Mouse (Mus musculus) midbrain, embryonic 10.5 days (tissue): ENCODE data around the gene Elob. TPM values are rescaled to one million over a fixed set of nuclear protein-coding genes. Genes with fewer than 3 reads are reported as not detected.

Experiments
- DNase-seq: peaks from one replicate; pipeline ENCODE4 v3.0.0-alpha.2; 2017; ENCODE audit warnings: low spot score
- H3K27ac ChIP-seq: fragments of 300-500 bp; sonication (generic); replicated peaks from 2 replicates; pipeline ENCODE4 v1.5.1; 2016; ENCODE audit warnings: mild to moderate bottlenecking
- H3K27me3 ChIP-seq: fragments of 300-500 bp; sonication (generic); 2 replicates; pipeline ENCODE4 v1.6.1; 2016; ENCODE audit warnings: low read depth, mild to moderate bottlenecking; ENCODE audit not compliant: poor library complexity, severe bottlenecking
- H3K36me3 ChIP-seq: fragments of 300-500 bp; sonication (generic); 2 replicates; pipeline ENCODE4 v1.6.1; 2016; ENCODE audit warnings: mild to moderate bottlenecking, moderate library complexity
- H3K4me1 ChIP-seq: fragments of 300-500 bp; sonication (generic); 2 replicates; pipeline ENCODE4 v1.6.1; 2016
- H3K4me3 ChIP-seq: fragments of 300-500 bp; sonication (generic); 2 replicates; pipeline ENCODE4 v1.5.1; 2016; ENCODE audit warnings: mild to moderate bottlenecking, moderate library complexity
- H3K9me3 ChIP-seq: fragments of 300-500 bp; sonication (generic); replicated peaks from 2 replicates; pipeline ENCODE4 v1.6.1; 2016; ENCODE audit warnings: mild to moderate bottlenecking
- WGBS: fragments of 180-500 bp; shearing (Covaris S2); methylation state at CpG from one replicate; pipeline ENCODE4 v1.1.7; 2016; 5-methylcytosine and 5-hydroxymethylcytosine counted together
- polyA plus RNA-seq: library from polyadenylated mRNA; unstranded; fragments of >200 nt; fragmentation: Nextera tagmentation; extraction: Ambion mirVana; gene quantifications from 2 replicates; pipeline ENCODE4 v1.2.1, GENCODE M21; 2016

The Elob gene
- polyA plus RNA-seq, 1 experiment from 2014 or later: 1,078 TPM

- WGBS: 98% methylated on average over 25 of the region's 25 CpGs
- Histone ChIP-seq H3K4me3 (no peak overlapping the region), H3K36me3 (peaks cover 100% of the 10 kb centered on the region), H3K27ac (no peak overlapping the region), H3K9me3 (peaks cover 53% of the 10 kb centered on the region), H3K27me3 (no peaks in the 10 kb centered on the region), H3K4me1 (no peaks in the 10 kb centered on the region)
- DNase-seq: no peak
Observed at GRCm38 (mm10) chr17:23819235-23819634, 9.7 kb downstream of the Elob start.

DNA sequence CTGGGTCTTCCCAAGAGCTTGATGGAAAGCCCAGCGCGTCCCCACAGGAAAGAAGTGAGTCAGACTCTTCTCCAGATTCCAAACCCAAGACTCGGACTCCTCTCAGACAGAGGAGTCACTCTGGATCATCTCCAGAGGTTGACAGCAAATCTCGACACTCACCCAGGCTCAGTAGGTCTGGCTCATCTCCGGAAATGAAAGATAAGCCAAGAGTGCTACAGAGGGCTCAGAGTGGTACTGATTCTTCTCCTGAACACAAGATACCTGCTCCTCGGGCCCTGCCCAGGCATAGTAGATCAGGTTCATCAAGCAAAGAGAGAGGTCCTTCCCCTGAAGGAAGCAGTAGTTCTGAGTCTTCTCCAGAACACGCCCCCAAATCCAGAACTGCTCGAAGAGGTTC lies 10.4 kb downstream of the Elob start:
- no peaks in the 10 kb centered on the region for H3K27me3 ChIP-seq
- 95% methylated on average over 8 of the region's 8 CpGs for WGBS
- H3K36me3 ChIP-seq: peaks cover 100% of the 10 kb centered on the region
- no peak overlapping the region for H3K4me3 ChIP-seq
- H3K27ac ChIP-seq: no peak overlapping the region
- DNase-seq: no peak
- H3K9me3 ChIP-seq: peaks cover 53% of the 10 kb centered on the region
- no peaks in the 10 kb centered on the region for H3K4me1 ChIP-seq

DNA sequence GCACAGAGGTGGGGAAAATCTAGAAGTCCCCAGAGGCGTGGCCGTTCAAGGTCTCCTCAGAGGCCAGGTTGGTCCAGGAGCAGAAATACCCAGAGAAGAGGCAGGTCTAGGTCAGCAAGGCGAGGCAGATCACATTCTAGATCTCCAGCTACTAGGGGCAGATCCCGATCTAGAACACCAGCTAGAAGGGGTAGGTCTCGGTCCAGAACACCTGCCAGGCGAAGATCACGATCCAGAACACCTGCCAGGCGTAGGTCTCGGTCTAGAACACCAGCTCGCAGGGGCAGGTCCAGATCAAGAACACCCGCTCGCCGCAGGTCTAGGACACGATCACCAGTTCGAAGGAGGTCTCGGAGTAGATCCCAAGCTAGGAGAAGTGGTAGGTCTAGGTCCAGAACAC lies 13.3 kb downstream of the Elob start:
- DNase-seq: no peak
- Histone ChIP-seq H3K4me1 (no peaks in the 10 kb centered on the region), H3K4me3 (no peak overlapping the region), H3K36me3 (peaks cover 100% of the 10 kb centered on the region), H3K9me3 (peaks cover 53% of the 10 kb centered on the region), H3K27ac (no peak overlapping the region), H3K27me3 (no peaks in the 10 kb centered on the region)
- 96% methylated on average over 16 of the region's 16 CpGs for WGBS

- H3K4me3 ChIP-seq: no peak overlapping the region
- 96% methylated on average over 3 of the region's 3 CpGs for WGBS
- peaks cover 64% of the 10 kb centered on the region for H3K36me3 ChIP-seq
- H3K27ac ChIP-seq: no peak overlapping the region
- peaks cover 26% of the 10 kb centered on the region for H3K4me1 ChIP-seq
- no peaks in the 10 kb centered on the region for H3K9me3 ChIP-seq
- no peak for DNase-seq
- no peaks in the 10 kb centered on the region for H3K27me3 ChIP-seq
Observed at GRCm38 (mm10) chr17:23807918-23808317, 21.0 kb downstream of the Elob start.

DNA sequence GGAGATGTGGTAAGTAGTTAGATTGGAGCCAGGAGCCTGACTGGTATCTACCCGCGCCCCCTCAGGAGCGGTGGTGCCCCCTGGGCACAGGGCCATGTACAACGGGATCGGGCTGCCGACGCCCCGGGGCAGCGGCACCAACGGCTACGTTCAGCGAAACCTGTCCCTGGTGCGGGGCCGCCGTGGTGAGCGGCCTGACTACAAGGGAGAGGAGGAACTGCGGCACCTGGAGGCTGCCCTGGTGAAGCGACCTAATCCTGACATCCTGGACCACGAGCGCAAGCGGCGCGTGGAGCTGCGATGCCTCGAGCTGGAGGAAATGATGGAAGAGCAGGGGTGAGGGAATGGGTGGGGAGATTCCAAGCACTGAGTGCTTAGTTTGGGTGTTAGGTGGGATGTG lies 22.1 kb downstream of the Elob start:
- H3K4me1 ChIP-seq: peaks cover 30% of the 10 kb centered on the region
- 94% methylated on average over 25 of the region's 25 CpGs for WGBS
- no peak for DNase-seq
- H3K27ac ChIP-seq: no peak overlapping the region
- H3K27me3 ChIP-seq: no peaks in the 10 kb centered on the region
- H3K4me3 ChIP-seq: peak overlapping the region; percentile 19; the same call in 1 of the 2 replicates
- H3K9me3 ChIP-seq: no peaks in the 10 kb centered on the region
- H3K36me3 ChIP-seq: peaks cover 54% of the 10 kb centered on the region

GRCm38 (mm10) chr17:23804426-23805085 lies 24.4 kb downstream of the Elob start:
- 14% methylated on average over 8 of the region's 8 CpGs for WGBS
- DNase-seq: no peak
- peaks cover 33% of the 10 kb centered on the region for H3K4me1 ChIP-seq
- peaks cover 31% of the 10 kb centered on the region for H3K36me3 ChIP-seq
- no peaks in the 10 kb centered on the region for H3K9me3 ChIP-seq
- no peaks in the 10 kb centered on the region for H3K27me3 ChIP-seq
- H3K4me3 ChIP-seq: peak overlapping the region; percentile 99
- H3K27ac ChIP-seq: peak overlapping the region; percentile 99

DNA sequence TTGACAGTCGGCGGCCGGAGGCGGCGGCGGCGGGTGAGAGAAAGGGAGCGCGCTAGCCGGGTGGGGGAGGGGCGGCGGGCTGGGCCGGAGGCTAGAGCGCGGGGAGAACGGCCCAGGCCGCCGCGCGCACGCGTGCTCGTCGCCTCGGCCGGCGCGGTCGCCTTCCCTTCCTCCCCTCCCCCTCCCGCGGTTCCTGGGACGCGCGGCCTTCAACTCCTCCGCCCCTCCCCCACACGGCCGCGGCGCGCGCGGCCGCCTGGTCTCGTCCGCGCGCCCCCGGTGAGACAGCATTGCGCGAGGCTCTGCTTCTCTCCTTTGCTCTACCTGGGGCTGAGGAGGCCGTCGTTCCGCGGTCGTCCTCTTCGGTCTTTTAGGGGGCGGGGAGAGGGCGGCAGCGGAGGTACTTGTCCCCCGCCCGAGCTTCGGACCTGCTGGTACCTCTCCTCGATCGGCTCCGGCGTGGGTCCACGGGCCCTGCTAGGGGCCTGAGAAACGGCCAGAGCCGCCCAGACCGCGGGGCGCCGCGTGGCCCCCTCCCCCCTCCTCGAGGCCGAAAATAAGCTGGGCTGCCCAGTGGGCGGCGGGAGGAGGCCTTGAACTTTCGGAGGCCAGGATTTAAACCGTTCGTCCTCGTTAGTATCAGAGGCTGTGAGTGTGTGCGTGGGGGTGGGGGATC lies 25.4 kb downstream of the Elob start:
- DNase-seq: peak; percentile 89
- peaks cover 33% of the 10 kb centered on the region for H3K4me1 ChIP-seq
- WGBS: under 1% methylated on average over 66 of the region's 83 CpGs

DNA sequence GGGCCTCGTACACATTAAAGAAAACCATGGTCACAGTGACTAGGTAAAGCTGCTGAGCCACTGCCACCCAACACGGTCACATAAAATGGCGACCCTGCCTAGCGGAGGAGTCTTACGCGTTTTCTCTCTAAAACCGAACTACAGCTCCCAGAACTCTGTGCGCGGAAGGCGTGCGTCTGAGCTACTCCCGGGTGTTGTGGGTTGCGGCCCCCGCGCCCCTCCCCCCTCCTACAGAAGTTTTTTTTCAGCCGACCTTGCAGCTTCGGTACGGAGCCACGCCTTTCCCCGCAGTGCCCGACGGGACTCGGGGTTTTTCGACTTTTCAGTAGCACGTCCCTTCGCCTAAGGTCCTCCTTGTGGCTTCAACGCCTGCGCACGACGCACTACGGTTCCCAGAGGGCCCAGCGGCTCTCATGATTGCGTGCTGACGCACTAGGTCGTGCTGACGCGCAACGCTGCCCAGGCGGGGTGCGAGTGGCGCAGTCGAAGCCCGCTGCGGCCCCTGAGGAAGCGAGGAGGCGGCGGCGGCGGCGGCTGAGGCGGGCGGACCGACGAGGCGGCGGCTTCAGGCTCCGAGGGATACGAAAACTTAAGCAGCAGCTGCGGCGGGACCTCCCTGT lies 26.1 kb downstream of the Elob start:
- under 1% methylated on average over 60 of the region's 60 CpGs for WGBS
- peak; percentile 98 for DNase-seq
- H3K27me3 ChIP-seq: no peaks in the 10 kb centered on the region
- peaks cover 33% of the 10 kb centered on the region for H3K4me1 ChIP-seq
- peak overlapping the region; percentile 99 for H3K4me3 ChIP-seq
- H3K27ac ChIP-seq: peak overlapping the region; percentile 99
- no peaks in the 10 kb centered on the region for H3K9me3 ChIP-seq
- H3K36me3 ChIP-seq: peaks cover 14% of the 10 kb centered on the region

More for the DNA sequence above, 25.4 kb downstream of the Elob start:
- H3K4me3 ChIP-seq: peak overlapping the region; percentile 99
- peaks cover 20% of the 10 kb centered on the region for H3K36me3 ChIP-seq
- H3K27ac ChIP-seq: peak overlapping the region; percentile 99
- no peaks in the 10 kb centered on the region for H3K27me3 ChIP-seq
- H3K9me3 ChIP-seq: no peaks in the 10 kb centered on the region

GRCm38 (mm10) chr17:23801627-23802026 lies 27.3 kb downstream of the Elob start:
- H3K36me3 ChIP-seq: peaks cover 5% of the 10 kb centered on the region
- 94% methylated on average over 10 of the region's 10 CpGs for WGBS
- H3K27ac ChIP-seq: no peak overlapping the region; the same call in 1 of the 2 replicates
- H3K9me3 ChIP-seq: no peaks in the 10 kb centered on the region
- H3K4me1 ChIP-seq: peaks cover 29% of the 10 kb centered on the region
- no peak for DNase-seq
- H3K27me3 ChIP-seq: no peaks in the 10 kb centered on the region
- H3K4me3 ChIP-seq: no peak overlapping the region

GRCm38 (mm10) chr17:23797316-23797715 lies 31.6 kb downstream of the Elob start:
- WGBS: 80% methylated on average over 7 of the region's 7 CpGs
- Histone ChIP-seq H3K4me3 (no peak overlapping the region), H3K4me1 (peaks cover 5% of the 10 kb centered on the region; the same call in 1 of the 2 replicates), H3K9me3 (no peaks in the 10 kb centered on the region), H3K36me3 (0 out of 2 replicates have a peak, but pooled peaks cover 6% of the 10 kb centered on the region), H3K27me3 (no peaks in the 10 kb centered on the region), H3K27ac (no peak overlapping the region)
- no peak for DNase-seq

GRCm38 (mm10) chr17:23795323-23795722 lies 33.6 kb downstream of the Elob start:
- WGBS: 91% methylated on average over 8 of the region's 8 CpGs
- peaks cover 11% of the 10 kb centered on the region for H3K4me1 ChIP-seq
- no peaks in the 10 kb centered on the region for H3K27me3 ChIP-seq
- H3K27ac ChIP-seq: no peak overlapping the region
- H3K4me3 ChIP-seq: no peak overlapping the region
- H3K9me3 ChIP-seq: no peaks in the 10 kb centered on the region
- no peak for DNase-seq
- 0 out of 2 replicates have a peak, but pooled peaks cover 6% of the 10 kb centered on the region for H3K36me3 ChIP-seq

DNA sequence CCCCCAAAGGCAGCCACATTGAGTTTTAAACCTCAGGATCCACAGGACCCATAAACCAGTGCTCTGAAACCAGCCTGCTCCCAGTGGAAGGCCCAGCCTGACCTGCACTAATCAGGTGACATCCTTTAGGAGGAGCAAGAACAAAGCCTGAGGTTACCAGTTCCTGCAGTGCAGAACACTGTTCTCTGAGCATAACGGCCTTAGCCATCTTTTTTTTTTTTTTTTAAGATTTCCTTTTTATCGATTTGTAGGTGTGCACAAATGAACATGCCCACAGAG lies 37.9 kb downstream of the Elob start:
- H3K4me3 ChIP-seq: peak overlapping the region; percentile 50
- H3K27me3 ChIP-seq: no peaks in the 10 kb centered on the region
- DNase-seq: no peak
- H3K27ac ChIP-seq: peak overlapping the region; percentile 87
- no peaks in the 10 kb centered on the region for H3K9me3 ChIP-seq
- H3K4me1 ChIP-seq: peaks cover 27% of the 10 kb centered on the region
- 0 out of 2 replicates have a peak, but pooled peaks cover 2% of the 10 kb centered on the region for H3K36me3 ChIP-seq
- 65% methylated on average over 2 of the region's 2 CpGs for WGBS
